Mouse (Mus musculus): ENCODE measurements around the gene Rrp15.

- no peak for TF ChIP-seq CTCF (IDR thresholded peaks at IDR 0.05; ENCODE audit: low read depth)
- no peak for TF ChIP-seq EP300 (IDR thresholded peaks at IDR 0.05; ENCODE audit: low read depth)
These were observed 73.0 kb downstream of the Rrp15 start for GRCm38 (mm10) chr1:186676199-186676598.

All from heart, postnatal 0 days (tissue).